Mouse (Mus musculus) kidney, adult 2 months (tissue): ENCODE measurements at regions not wholly inside any gene's neighbourhood (a gene's known extent, or its start where the extent isn't known, plus 50 kb on each side); places are given as distances from the start of the nearest gene placed in this dataset.

Source experiments
- CTCF ChIP-seq: fragments of 200-500 bp; conservative IDR thresholded peaks from 2 replicates; pipeline ENCODE4 v1.5.1; 2011; ENCODE audit warnings: low read depth, mild to moderate bottlenecking, control low read depth, low read length, moderate library complexity, mixed read lengths; ENCODE audit not compliant: insufficient read depth, insufficient read length
- POLR2A ChIP-seq: fragments of 200-500 bp; IDR thresholded peaks from one replicate; pipeline ENCODE4 v1.6.1; 2011; ENCODE audit warnings: low read depth, low read length, control low read depth

- TF ChIP-seq POLR2A (no peak), CTCF (no peak)
Measured at GRCm38 (mm10) chr1:61152157-61152556, 174.4 kb downstream of the Icos start.
